Mouse (Mus musculus) left cerebral cortex, postnatal 10 days (tissue): Measurements from ENCODE around the gene Creb3l4. TPM values are rescaled to one million over a fixed set of nuclear protein-coding genes. Genes with fewer than 3 reads are reported as not detected.

Experiments used
- DNase-seq, 2 experiments: peaks; one replicate each; pipeline ENCODE4 v3.0.0; 2021 to 2022; ENCODE audit warnings: low spot score in 2 of 2, mixed read lengths in 1 of 2; ENCODE audit errors: extremely low spot score in 1 of 2
- intact Hi-C: fragments of 180-260 bp; cut with DNase I; formaldehyde crosslinking; loops from one replicate; pipeline ENCODE4 v1.15.1; 2025
- microRNA-seq: library from miRNA; unstranded; fragments of <30 nt; microRNA quantifications from one replicate; pipeline ENCODE4 v1.2.0, GENCODE M21; 2022
- total RNA-seq, 2 experiments: library from RNA; stranded (reverse); gene quantifications; 2 replicates each; pipeline ENCODE4 v1.2.3; 2021

Creb3l4 gene
- total RNA-seq, 2 experiments from 2014 or later, result 0.24 TPM; not detected in 1

DNA sequence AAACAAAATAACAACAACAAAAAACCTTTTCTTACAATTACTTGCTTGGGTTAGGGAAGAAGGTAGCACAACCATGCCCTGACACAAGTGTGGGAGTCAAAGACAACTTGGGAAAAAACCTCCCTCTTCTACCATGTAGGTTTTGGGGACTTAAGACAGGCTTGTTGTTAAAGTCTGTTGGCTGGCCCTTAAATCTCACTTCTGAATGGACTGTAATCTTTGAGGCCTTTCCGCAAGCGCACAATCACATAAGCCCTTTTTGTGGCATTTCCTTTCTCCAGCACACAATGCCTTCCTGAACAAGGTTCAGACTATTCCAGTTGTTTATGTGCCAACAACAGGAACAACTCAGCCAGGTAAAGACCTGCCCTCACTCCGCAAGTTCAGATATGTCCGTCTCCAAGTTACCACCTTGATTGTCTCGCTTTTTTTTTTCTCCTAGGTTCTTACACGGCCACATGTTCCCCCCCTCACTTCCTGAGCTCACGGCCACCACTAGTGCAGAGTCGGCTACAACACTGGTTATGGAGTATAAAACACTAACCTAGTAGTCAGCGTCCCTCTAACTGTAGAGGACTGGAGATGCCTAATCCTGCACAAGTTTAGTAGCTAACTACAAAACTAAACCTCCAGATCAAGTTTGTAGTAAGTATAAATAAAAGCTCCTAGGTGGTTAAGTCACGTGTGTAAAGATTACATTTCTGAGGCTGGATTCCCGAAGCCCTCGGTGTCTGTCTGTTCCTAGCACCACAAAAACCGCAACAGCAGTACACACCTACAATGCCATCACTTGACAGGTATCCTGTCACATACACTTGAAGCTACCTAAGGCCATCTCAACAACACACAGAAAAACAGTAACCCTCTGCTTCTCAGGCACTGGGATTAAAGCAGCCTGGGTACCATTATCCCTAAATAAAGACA, 31.6 kb downstream of the Creb3l4 start:
- intact Hi-C loops, result no loop called here

DNA sequence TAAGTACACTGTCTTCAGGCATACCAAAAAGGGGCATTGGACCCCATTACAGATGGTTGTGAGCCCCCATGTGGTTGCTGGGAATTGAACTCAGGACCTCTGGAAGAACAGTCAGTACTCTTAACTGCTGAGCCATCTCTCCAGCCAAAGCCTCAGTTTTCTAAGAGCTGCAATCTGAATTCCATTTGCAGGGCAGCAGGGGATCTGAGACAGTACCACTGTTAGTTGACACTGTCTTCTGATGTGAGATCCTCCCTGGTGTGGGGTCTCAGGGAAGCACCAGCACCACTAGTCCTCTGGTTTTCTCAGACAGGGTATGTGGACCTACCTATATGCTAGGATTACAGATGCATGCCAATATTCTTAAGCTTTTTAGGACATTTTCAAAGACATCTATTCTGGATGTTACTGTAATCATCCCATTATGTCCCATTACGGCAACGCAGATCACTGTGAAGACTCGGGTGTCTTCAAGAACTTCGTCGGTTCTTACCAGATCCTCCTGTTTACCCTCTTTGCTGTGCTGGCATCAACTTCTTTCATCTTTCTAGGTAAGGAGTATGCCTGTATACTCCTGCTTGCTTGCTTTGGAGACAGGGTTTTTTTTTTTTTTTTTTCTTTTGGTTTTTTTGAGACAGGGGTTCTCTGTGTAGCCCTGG, 33.3 kb downstream of the Creb3l4 start:
- intact Hi-C loops, result no loop called here

More for the DNA sequence above, 31.6 kb downstream of the Creb3l4 start:
- DNase-seq, result no peak

DNA sequence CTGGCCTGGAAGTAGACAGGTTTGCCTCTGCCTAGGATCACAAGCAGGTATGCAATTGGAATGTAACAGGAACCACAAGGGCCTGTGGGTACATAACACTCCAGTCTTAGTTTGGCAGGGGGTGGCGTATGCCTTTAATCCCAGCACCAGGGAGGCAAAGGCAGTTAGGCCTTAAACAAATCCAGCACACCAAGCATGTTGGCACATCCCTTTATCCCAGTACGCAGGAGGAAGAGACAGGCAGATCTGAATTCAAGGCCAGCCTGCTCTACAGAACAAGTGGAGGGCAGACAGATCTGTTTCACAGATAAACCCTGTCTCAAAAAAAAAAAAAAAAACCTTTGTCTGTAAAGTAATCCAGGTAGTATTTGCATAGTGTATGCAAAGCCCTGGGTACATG, 34.6 kb downstream of the Creb3l4 start:
- intact Hi-C loops, result no loop called here
- DNase-seq, result no peak

More for the DNA sequence above, 33.3 kb downstream of the Creb3l4 start:
- no peak for DNase-seq

DNA sequence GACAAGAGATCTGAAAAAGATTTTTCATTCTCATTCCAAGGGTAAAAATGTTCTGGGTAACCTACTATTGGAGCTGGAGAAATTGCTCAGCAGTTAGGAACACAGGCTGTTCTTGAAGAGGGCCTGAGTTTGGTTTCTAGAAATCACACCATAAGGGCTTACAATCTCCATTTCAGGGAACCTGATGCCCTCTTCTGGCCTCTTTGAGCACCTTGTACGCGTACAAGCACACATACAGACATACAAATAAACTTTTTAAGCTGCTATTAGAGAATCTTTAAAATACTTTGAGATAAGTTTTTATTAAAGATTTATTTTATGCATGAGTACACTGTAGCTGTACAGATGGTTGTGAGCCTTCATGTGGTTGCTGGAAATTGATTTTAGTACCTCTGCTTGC, 38.7 kb downstream of the Creb3l4 start:
- intact Hi-C loops, result no loop called here
- no peak for DNase-seq

DNA sequence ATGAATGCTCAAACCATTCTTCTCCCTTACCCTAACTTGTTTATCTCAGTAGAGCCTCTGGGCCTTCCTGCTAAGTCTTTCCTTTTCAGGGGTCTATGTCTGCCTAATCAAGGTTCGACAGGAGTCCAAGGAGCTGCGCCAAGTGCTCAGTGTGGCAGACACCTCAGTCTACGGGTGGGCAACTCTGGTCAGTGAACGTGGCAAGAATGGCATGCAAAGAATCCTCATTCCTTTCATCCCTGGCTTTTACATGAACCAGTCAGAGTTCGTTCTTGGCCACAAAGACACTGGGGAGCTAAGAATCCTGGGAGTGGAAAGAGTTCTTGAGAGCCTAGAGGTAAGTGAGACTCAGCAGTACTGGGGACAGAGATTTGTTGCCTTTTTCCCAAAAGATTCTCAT, 39.7 kb downstream of the Creb3l4 start:
- DNase-seq, result no peak
- intact Hi-C loops, result no loop called here

DNA sequence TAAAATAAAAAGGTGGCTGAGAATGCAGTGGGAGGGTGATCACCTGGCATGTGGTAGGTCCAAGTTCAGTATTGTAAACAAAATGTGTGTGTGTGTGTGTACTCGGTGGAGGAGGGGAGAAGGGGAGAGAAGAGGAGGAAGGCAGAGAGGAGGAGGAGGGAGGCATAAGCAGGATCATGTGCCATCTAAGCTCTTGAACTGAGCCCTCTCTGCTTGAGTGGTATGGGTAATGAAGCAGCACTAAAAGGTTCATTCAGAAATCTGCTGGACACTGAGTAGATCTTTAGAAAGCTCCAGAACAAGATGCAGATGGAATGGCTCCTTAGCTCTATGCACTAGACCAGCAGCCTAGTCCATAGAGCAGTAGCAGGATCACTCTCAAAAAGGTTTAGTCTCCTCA, 40.4 kb downstream of the Creb3l4 start:
- intact Hi-C loops, result no loop called here

DNA sequence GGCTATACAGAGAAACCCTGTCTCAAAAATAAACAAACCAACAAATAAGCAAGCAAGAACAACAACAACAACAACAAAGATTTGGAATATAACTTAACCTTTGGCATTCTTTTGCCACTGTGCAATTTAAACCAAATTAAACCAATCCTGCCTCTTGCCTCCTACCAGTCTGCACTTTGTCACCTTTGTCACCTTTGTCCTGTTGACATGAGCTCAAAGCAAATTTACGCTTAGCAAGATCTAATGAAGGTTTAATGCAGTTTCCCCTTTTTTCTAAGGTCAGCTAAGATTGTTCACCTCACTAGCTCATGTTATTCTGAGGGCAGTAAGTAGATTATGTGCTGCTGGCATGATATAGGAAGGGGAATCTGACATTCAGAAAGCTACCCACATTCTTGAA, 45.8 kb downstream of the Creb3l4 start:
- DNase-seq, result no peak
- intact Hi-C loops, result no loop called here

More for the DNA sequence above, 40.4 kb downstream of the Creb3l4 start:
- no peak for DNase-seq

DNA sequence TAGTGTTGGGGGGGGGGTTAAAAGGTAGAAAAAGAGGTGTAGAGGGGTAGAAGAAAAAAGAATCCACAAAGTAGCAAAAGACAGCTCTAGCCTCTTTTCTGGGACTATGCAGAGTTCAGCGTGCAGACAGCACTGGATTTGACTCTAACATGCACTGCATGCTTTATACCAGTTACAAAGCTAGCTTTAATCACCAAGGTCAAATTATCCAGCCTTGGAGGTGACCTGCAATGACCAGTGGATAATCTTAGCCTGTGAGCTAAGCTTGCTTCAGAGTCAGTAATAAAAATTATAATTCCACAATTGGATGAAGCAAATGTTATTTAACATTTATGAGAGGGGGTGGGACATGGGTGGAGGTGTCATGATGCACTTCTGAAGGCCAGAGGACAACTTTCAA, 47.7 kb downstream of the Creb3l4 start:
- no peak for DNase-seq
- intact Hi-C loops, result no loop called here

DNA sequence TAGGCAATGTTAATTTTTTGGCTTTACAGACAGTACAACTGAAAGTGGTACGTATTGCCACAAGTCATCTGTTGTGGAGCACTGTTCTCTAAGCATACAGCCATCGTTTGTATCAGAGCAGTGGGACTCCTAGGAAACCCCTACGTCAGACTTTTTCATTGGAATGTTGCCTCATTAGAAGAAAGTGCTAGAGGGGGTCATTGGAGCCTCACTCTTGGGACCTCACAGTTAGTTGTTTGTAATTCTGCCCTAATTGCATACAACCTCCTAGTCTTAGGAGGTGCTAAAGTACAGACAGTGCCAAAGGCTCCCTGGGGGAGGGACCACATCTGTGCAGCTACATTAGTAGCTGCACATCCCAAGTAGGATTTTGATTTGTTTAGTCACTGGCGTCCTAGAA, 48.6 kb downstream of the Creb3l4 start:
- DNase-seq, result no peak
- intact Hi-C loops, result no loop called here

DNA sequence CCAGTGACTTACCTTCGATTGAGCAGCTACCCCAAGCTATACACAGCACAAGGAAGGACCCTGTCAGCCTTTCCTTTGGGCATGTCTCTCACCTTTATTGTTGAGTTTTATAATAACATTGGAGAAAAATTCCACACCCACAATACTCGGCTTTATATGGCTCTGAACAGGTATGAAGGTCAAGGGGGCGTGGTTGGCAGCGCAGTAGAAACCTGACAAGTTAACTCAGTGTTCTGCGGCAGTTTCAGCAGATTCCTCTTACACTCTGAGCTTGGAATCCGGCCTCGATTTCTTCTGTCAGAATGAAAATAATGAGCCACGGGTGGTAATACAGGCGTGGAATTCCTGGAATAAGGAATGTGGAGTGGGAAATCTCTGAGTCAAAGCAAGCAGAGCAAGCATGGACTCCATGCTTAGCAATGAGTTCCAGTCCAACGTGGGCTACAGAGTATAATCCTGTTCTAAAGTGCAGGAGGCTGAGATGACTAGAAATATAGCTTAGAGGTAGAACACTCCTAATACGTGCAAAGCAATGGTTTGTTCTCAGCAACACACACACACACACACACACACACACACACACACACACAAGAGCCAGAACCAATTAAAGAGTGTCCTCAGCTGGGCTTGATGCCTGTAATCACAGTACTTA, 52.3 kb downstream of the Creb3l4 start:
- DNase-seq, result no peak
- intact Hi-C loops, result no loop called here

Small RNA genes lying within 50 kb of the gene (microRNA-seq; reads per million reads assigned to microRNA genes)
- not detected for gene Mir7012

Other genes starting within 250 kb of the Creb3l4 start
- gene Hax1, start 244.7 kb downstream of the Creb3l4 start, total RNA-seq, result 10 to 100 TPM; 53.4 to 60.2 TPM
- gene 4933434E20Rik, start 191.9 kb downstream of the Creb3l4 start, total RNA-seq, result 10 to 100 TPM; 76.1 to 76.6 TPM
- 100 to 1,000 TPM; 189 to 202 TPM for gene Ubap2l, start 190.9 kb downstream of the Creb3l4 start, total RNA-seq
- gene Tpm3, start 170.9 kb downstream of the Creb3l4 start, total RNA-seq, result 100 to 1,000 TPM; 259 to 260 TPM
- under 1 TPM; 0.56 to 0.59 TPM for gene Nup210l, start 139.4 kb downstream of the Creb3l4 start, total RNA-seq
- 100 to 1,000 TPM; 817 to 845 TPM for gene Rps27, start 29.9 kb downstream of the Creb3l4 start, total RNA-seq
- 1 to 10 TPM; 6.5 to 7.0 TPM for gene Rab13, start 29.8 kb downstream of the Creb3l4 start, total RNA-seq
- 10 to 100 TPM; 43.7 to 44.4 TPM for gene Jtb, start 11.9 kb downstream of the Creb3l4 start, total RNA-seq
- gene Slc39a1, start 4.7 kb upstream of the Creb3l4 start, total RNA-seq, result 10 to 100 TPM; 47.7 to 49.0 TPM
- gene Crtc2, start 10.7 kb upstream of the Creb3l4 start, total RNA-seq, result 10 to 100 TPM; 26.4 to 31.2 TPM
- gene Dennd4b, start 21.7 kb upstream of the Creb3l4 start, total RNA-seq, result 10 to 100 TPM; 25.2 to 27.1 TPM
- gene Gatad2b, start 49.7 kb upstream of the Creb3l4 start, total RNA-seq, result 10 to 100 TPM; 90.0 to 90.5 TPM
- gene Slc27a3, start 146.4 kb upstream of the Creb3l4 start, total RNA-seq, result 10 to 100 TPM; 11.5 to 12.1 TPM
- 10 to 100 TPM; 57.0 to 62.0 TPM for gene Ints3, start 190.1 kb upstream of the Creb3l4 start, total RNA-seq
- 1 to 10 TPM; 3.4 to 4.3 TPM for gene Npr1, start 222.4 kb upstream of the Creb3l4 start, total RNA-seq
- 100 to 1,000 TPM; 111 to 115 TPM for gene Ilf2, start 232.6 kb upstream of the Creb3l4 start, total RNA-seq
- gene Snapin, start 247.5 kb upstream of the Creb3l4 start, total RNA-seq, result 10 to 100 TPM; 46.7 to 47.9 TPM